Mouse (Mus musculus): ENCODE measurements at regions not wholly inside any gene's neighbourhood (a gene's known extent, or its start where the extent isn't known, plus 50 kb on each side); places are given as distances from the start of the nearest gene placed in this dataset.
A peak's percentile ranks its signal among the peaks of the same experiment; 100 is the strongest.

DNA sequence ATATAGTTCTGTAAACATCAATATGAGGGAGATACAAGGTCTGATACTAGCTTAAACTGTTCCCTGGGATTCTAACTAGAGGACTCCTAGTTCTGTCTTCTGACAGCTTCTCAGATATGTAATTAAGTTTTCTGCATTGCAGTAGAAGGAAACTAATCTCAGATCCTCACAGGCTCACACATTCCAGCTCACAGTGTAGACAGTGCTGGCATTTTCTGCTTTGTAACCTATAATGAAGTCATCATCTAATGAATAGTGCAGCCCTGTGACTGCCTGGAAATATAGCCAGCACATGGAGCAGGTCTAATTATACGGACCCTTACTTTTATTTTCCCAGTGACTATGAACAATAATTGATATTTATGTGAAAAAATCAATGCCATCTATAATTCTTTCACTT lies 331.2 kb upstream of the Celf2 start:
- Histone ChIP-seq H3K9me3 (replicated peaks; ENCODE audit: control insufficient read depth, low read length) (no peaks in the 10 kb centered on the region), H3K4me2 (ENCODE audit: low read depth, low read length) (no peak overlapping the region), H3K4me3 (replicated peaks; ENCODE audit: low read length) (no peak overlapping the region), H3K9ac (ENCODE audit: low read length) (no peak overlapping the region), H3K4me1 (ENCODE audit: control insufficient read depth, insufficient read depth, low read length) (no peaks in the 10 kb centered on the region), H3K36me3 (ENCODE audit: control insufficient read depth, insufficient read depth, low read length) (no peaks in the 10 kb centered on the region), H3K27ac (ENCODE audit: low read length) (no peak overlapping the region), H3K27me3 (ENCODE audit: control insufficient read depth, insufficient read depth, low read length) (no peaks in the 10 kb centered on the region)
- WGBS, result 63% methylated on average over 1 of the region's 1 CpGs
- no peak for ATAC-seq (ENCODE audit: insufficient read depth, low FRiP score)

DNA sequence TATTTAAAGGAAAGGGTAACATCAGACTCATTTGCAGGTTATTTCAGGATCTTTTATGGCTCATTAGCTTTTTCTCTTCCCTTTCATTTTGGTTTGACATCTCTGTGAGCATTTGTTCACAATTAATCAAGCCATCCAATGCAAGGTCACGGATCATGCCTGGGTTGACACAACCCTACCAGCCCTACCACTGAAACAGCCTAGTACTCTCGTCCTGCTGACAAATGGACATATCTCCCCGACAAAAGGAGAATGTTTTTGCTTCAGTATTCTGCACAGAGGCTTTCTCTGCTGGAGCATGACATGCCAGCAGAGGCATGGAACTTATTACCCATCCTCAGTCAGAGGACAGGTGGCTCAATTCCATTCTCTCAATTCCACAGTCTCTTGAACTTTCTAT lies 328.5 kb upstream of the Celf2 start:
- no peaks in the 10 kb centered on the region for H3K9me3 ChIP-seq (replicated peaks; ENCODE audit: control insufficient read depth, low read length)
- H3K9ac ChIP-seq (ENCODE audit: low read length), result no peak overlapping the region
- 54% methylated on average over 3 of the region's 3 CpGs for WGBS
- no peak overlapping the region for H3K27ac ChIP-seq (ENCODE audit: low read length)
- H3K4me2 ChIP-seq (ENCODE audit: low read depth, low read length), result no peak overlapping the region
- H3K36me3 ChIP-seq (ENCODE audit: control insufficient read depth, insufficient read depth, low read length), result no peaks in the 10 kb centered on the region
- no peaks in the 10 kb centered on the region for H3K27me3 ChIP-seq (ENCODE audit: control insufficient read depth, insufficient read depth, low read length)
- no peak overlapping the region for H3K4me3 ChIP-seq (replicated peaks; ENCODE audit: low read length)
- ATAC-seq (ENCODE audit: insufficient read depth, low FRiP score), result no peak
- no peaks in the 10 kb centered on the region for H3K4me1 ChIP-seq (ENCODE audit: control insufficient read depth, insufficient read depth, low read length)

DNA sequence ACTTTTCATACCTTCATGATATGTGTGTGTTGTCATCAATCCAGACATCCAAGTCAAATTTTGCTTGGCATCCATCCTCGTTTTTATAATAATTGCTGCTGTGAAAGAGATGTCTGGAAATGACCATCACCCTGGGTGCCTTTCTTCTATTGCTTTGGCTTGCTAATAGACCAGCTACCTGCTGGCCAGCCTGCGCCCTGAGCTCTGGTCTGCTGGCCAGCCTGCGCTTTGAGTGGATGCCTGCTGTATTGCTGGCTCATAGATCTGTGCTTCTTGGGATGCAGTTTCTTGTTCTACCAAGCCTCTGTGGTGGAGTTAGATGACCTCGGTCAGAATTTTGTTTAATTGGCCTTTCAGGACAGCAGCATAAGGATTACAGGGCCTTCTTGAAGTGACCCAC lies 321.9 kb upstream of the Celf2 start:
- Histone ChIP-seq H3K4me2 (ENCODE audit: low read depth, low read length) (no peak overlapping the region), H3K4me3 (replicated peaks; ENCODE audit: low read length) (no peak overlapping the region), H3K9ac (ENCODE audit: low read length) (no peak overlapping the region), H3K9me3 (replicated peaks; ENCODE audit: control insufficient read depth, low read length) (no peaks in the 10 kb centered on the region), H3K4me1 (ENCODE audit: control insufficient read depth, insufficient read depth, low read length) (no peaks in the 10 kb centered on the region), H3K27me3 (ENCODE audit: control insufficient read depth, insufficient read depth, low read length) (no peaks in the 10 kb centered on the region), H3K36me3 (ENCODE audit: control insufficient read depth, insufficient read depth, low read length) (no peaks in the 10 kb centered on the region), H3K27ac (ENCODE audit: low read length) (no peak overlapping the region)
- ATAC-seq (ENCODE audit: insufficient read depth, low FRiP score), result no peak
- WGBS, result 86% methylated on average over 4 of the region's 4 CpGs

DNA sequence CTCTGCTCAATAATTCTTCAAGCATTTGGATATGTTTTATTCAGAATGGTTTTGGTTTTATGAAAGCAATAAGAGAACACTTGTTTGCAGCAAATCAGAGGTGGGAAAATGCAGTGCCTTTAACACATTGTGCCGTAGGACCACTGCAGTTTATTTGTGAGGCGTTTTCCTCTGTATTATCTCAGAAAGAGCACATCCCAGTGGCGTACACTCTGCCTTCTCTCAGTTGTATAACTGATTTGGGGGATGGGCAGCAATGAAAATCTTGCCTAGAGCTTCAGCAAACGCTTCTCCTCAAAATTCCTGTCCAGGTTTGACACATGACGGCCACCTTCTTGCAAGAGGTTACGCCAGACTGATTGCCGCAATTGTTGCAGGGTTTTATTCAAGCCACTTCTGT lies 316.9 kb upstream of the Celf2 start:
- ATAC-seq (ENCODE audit: insufficient read depth, low FRiP score), result no peak
- no peaks in the 10 kb centered on the region for H3K27me3 ChIP-seq (ENCODE audit: control insufficient read depth, insufficient read depth, low read length)
- H3K27ac ChIP-seq (ENCODE audit: low read length), result no peak overlapping the region
- no peaks in the 10 kb centered on the region for H3K4me1 ChIP-seq (ENCODE audit: control insufficient read depth, insufficient read depth, low read length)
- no peaks in the 10 kb centered on the region for H3K9me3 ChIP-seq (replicated peaks; ENCODE audit: control insufficient read depth, low read length)
- H3K4me3 ChIP-seq (replicated peaks; ENCODE audit: low read length), result no peak overlapping the region
- no peaks in the 10 kb centered on the region for H3K36me3 ChIP-seq (ENCODE audit: control insufficient read depth, insufficient read depth, low read length)
- WGBS, result 64% methylated on average over 7 of the region's 7 CpGs
- H3K4me2 ChIP-seq (ENCODE audit: low read depth, low read length), result no peak overlapping the region
- no peak overlapping the region for H3K9ac ChIP-seq (ENCODE audit: low read length)

DNA sequence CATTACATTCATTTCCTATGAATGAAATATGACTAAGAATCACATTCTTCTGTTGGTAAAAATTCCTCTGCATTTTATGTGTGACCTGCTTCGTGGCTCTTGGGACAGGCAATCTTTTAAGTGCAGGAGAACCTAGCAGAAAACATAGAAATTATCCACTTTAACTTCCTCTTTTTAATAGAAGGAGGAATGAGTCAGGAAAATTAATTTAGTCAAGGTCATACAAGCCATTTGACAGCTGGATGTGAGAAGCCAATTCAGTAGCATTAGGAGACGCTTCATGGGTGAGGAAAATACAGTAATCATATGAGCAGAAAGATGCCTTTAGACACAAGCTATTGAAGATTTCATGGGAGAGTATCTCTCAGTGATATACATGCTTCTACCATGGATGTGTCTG lies 287.1 kb upstream of the Celf2 start:
- no peaks in the 10 kb centered on the region for H3K36me3 ChIP-seq (ENCODE audit: control insufficient read depth, insufficient read depth, low read length)
- WGBS, result 59% methylated on average over 2 of the region's 2 CpGs

DNA sequence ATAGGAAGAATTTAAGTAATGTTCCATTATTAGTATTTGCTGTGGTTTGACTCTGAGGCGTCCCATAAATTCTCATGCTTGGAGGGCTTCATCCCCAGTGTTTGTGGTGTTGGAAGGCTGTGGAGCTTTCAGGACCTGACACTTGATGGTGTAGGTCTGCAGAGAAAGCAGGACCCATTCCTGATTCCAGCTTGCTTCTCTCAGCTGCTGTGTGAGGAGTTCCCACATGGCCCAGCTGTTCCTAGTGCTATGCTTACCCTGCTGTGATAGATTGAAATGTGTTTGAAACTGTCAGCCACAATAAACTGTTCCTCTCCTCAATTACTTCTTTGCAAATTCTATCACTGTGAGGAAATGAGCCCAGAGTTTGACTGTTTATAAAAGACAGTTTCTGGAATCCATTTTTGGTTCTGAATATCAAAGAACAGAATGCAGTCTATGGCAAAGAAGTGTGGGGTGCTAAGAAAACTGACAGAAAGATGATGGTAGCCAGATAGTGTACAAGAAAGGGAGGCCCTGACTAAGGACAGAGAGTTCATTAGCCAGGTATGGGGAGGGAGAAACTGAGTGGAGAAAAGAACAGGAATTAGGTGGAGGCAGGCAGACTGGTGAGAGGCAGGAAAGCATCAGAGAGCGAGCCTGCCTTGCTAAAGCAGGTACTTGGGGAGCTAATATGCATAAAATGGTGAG lies 283.2 kb upstream of the Celf2 start:
- Histone ChIP-seq H3K27ac (ENCODE audit: low read length) (no peak overlapping the region), H3K36me3 (ENCODE audit: control insufficient read depth, insufficient read depth, low read length) (no peaks in the 10 kb centered on the region), H3K4me1 (ENCODE audit: control insufficient read depth, insufficient read depth, low read length) (no peaks in the 10 kb centered on the region), H3K27me3 (ENCODE audit: control insufficient read depth, insufficient read depth, low read length) (no peaks in the 10 kb centered on the region), H3K9me3 (replicated peaks; ENCODE audit: control insufficient read depth, low read length) (no peaks in the 10 kb centered on the region), H3K9ac (ENCODE audit: low read length) (no peak overlapping the region), H3K4me3 (replicated peaks; ENCODE audit: low read length) (no peak overlapping the region), H3K4me2 (ENCODE audit: low read depth, low read length) (no peak overlapping the region)
- 54% methylated on average over 2 of the region's 2 CpGs for WGBS
- peak; percentile 86; the same call in 1 of the 2 replicates for ATAC-seq (ENCODE audit: insufficient read depth, low FRiP score)

More for the DNA sequence above, 287.1 kb upstream of the Celf2 start:
- no peak for ATAC-seq (ENCODE audit: insufficient read depth, low FRiP score)
- Histone ChIP-seq H3K4me3 (replicated peaks; ENCODE audit: low read length) (no peak overlapping the region), H3K27me3 (ENCODE audit: control insufficient read depth, insufficient read depth, low read length) (no peaks in the 10 kb centered on the region), H3K9ac (ENCODE audit: low read length) (no peak overlapping the region), H3K4me1 (ENCODE audit: control insufficient read depth, insufficient read depth, low read length) (no peaks in the 10 kb centered on the region), H3K4me2 (ENCODE audit: low read depth, low read length) (no peak overlapping the region), H3K9me3 (replicated peaks; ENCODE audit: control insufficient read depth, low read length) (no peaks in the 10 kb centered on the region), H3K27ac (ENCODE audit: low read length) (no peak overlapping the region)

DNA sequence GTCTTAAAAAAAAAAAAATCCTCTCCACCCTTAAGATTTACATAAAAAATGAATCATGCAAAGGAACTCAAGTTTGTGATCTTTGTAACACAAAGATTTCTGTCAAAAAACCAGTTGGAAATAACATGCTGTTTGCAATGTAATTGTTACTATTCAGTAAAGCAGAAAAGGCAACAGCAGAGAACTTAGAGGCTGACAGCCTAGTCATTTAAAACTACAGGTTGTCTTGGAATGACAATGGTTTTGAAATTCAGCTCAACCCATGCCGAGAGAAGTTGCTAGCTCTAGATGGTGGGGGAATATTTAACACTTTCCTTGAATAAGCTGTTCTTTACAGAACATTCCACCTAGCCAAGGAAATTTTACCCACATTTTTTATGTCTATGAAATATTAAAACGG lies 269.2 kb upstream of the Celf2 start:
- H3K36me3 ChIP-seq (ENCODE audit: control insufficient read depth, insufficient read depth, low read length), result no peaks in the 10 kb centered on the region
- WGBS, result 60% methylated on average over 2 of the region's 2 CpGs
- no peak for ATAC-seq (ENCODE audit: insufficient read depth, low FRiP score)

DNA sequence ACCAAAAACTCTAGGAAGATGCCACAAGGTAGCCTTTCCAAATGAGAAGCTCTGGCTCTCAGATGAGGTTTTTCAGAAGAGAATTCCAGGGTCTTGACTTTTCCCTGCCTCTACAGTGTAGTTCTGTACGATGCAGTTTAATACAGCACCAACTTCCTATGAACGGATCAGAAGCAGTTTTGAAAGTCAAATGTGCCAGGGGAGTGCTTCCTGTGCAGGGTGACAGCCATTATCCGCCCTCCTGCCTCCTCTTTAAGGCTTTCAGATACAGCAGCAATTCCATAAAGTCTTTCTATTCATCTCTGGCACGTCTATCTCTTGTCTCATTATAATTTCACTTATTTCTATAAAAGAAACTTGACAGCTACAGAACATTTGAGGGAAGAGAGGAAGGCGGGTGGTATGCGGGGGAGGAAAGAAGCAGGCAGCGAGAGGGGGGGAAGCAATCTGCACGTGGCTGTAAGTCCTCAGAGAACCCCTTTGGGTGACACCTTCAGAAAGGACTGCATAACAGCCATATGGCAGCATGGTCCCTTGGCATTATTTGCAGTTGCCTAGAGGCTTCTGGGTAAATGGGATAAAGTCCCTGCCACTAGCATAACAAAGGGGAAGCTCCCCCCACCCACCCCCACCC lies 224.9 kb upstream of the Celf2 start:
- Histone ChIP-seq H3K36me3 (ENCODE audit: control insufficient read depth, insufficient read depth, low read length) (no peaks in the 10 kb centered on the region), H3K4me2 (ENCODE audit: low read depth, low read length) (no peak overlapping the region), H3K9me3 (replicated peaks; ENCODE audit: control insufficient read depth, low read length) (no peaks in the 10 kb centered on the region), H3K4me1 (ENCODE audit: control insufficient read depth, insufficient read depth, low read length) (no peaks in the 10 kb centered on the region), H3K9ac (ENCODE audit: low read length) (no peak overlapping the region), H3K4me3 (replicated peaks; ENCODE audit: low read length) (no peak overlapping the region), H3K27me3 (ENCODE audit: control insufficient read depth, insufficient read depth, low read length) (no peaks in the 10 kb centered on the region), H3K27ac (ENCODE audit: low read length) (no peak overlapping the region)
- 50% methylated on average over 8 of the region's 8 CpGs for WGBS
- ATAC-seq (ENCODE audit: insufficient read depth, low FRiP score), result no peak

More for the DNA sequence above, 269.2 kb upstream of the Celf2 start:
- Histone ChIP-seq H3K9me3 (replicated peaks; ENCODE audit: control insufficient read depth, low read length) (no peaks in the 10 kb centered on the region), H3K4me3 (replicated peaks; ENCODE audit: low read length) (no peak overlapping the region), H3K9ac (ENCODE audit: low read length) (no peak overlapping the region), H3K4me2 (ENCODE audit: low read depth, low read length) (no peak overlapping the region), H3K27me3 (ENCODE audit: control insufficient read depth, insufficient read depth, low read length) (no peaks in the 10 kb centered on the region), H3K27ac (ENCODE audit: low read length) (no peak overlapping the region), H3K4me1 (ENCODE audit: control insufficient read depth, insufficient read depth, low read length) (no peaks in the 10 kb centered on the region)

DNA sequence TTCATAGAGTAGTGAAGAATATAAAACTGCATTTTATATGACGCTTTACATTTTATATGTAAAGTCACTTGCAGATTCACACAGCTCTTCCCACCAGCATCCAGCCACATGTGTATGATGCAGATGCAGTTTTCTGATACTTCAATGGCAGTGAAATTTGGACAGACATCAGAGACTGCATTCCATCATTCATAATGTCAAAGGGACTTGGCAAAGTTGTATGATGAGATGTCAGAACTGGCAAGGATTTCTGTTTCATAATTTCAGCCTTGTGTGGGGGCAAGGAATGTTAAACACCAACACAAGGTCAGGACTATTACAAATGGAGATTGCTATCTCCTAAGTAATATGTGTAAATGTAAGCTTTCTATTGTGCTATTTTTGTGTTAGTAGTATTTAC lies 221.6 kb upstream of the Celf2 start:
- no peaks in the 10 kb centered on the region for H3K4me1 ChIP-seq (ENCODE audit: control insufficient read depth, insufficient read depth, low read length)
- no peaks in the 10 kb centered on the region for H3K27me3 ChIP-seq (ENCODE audit: control insufficient read depth, insufficient read depth, low read length)
- no peak overlapping the region for H3K4me2 ChIP-seq (ENCODE audit: low read depth, low read length)
- WGBS, result 76% methylated on average over 1 of the region's 1 CpGs
- no peaks in the 10 kb centered on the region for H3K36me3 ChIP-seq (ENCODE audit: control insufficient read depth, insufficient read depth, low read length)
- no peaks in the 10 kb centered on the region for H3K9me3 ChIP-seq (replicated peaks; ENCODE audit: control insufficient read depth, low read length)
- H3K9ac ChIP-seq (ENCODE audit: low read length), result no peak overlapping the region
- ATAC-seq (ENCODE audit: insufficient read depth, low FRiP score), result no peak
- H3K27ac ChIP-seq (ENCODE audit: low read length), result no peak overlapping the region
- H3K4me3 ChIP-seq (replicated peaks; ENCODE audit: low read length), result no peak overlapping the region
